Mouse (Mus musculus): ENCODE results near the gene Naa35. TPM values are rescaled to one million over a fixed set of nuclear protein-coding genes. Genes with fewer than 3 reads are reported as not detected.

Naa35 gene
- 128 and 136 TPM in 2 replicates for polyA plus RNA-seq (2016; fragmentation: Nextera tagmentation; extraction: Ambion mirVana)

DNA sequence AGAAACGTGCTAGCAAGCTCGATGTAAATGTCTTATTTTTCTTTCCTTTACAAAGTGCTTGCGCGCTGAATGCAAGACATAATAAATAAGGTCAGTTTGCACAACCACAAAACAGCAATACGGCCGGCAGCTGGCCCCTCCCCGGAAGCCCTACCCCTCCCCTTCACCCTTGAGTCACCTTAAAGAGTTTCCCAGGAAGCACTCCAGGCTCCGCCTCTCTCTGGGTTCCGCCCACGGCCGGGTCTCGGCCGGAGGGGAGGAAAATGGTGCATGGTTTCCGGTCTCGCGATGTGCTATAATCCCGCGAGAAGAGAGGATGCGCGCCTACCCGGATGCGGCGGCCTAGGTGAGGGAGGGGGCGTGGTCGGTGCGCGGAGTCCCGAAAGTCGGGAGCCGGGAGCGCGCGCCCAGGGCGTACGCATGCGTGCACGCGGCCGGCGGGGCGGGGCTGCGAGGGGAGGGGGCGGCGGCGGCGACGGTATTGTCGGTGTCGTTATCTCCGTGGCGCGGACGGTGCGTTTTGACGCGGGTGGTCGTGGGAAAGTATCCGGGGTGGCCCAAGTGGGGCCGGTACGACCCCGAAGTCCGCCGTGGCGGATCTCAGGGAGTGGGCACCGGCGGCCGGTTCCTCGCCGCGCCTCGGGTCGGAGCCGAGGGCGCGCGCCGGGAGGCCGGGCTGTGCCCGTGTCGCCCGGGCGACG lies at the start of gene Naa35, which contains the start of gene Agtpbp1:
Naa35 (plus strand) TSS at position 313 of the 701 bp plus-strand sequence.
Agtpbp1 (minus strand) TSS at position 281 of the 701 bp plus-strand sequence.
- WGBS = under 1% methylated on average over 81 of the region's 83 CpGs
- Histone ChIP-seq H3K36me3 (peaks cover 26% of the 10 kb centered on the region), H3K9ac (replicated peaks) (peak within 1 kb of the TSS; percentile 88), H3K4me2 (replicated peaks) (peak within 1 kb of the TSS; percentile 80), H3K4me3 (peak within 1 kb of the TSS; percentile 85), H3K4me1 (peaks cover 28% of the 10 kb centered on the region), H3K27ac (replicated peaks) (peak within 1 kb of the TSS; percentile 74), H3K27me3 (no peaks in the 10 kb centered on the region), H3K9me3 (no peaks in the 10 kb centered on the region)
- ATAC-seq (ENCODE audit: low FRiP score, low read depth) = peak; percentile 98

- Histone ChIP-seq H3K9ac (replicated peaks) (no peak overlapping the region), H3K36me3 (0 out of 2 replicates have a peak, but pooled peaks cover 4% of the 10 kb centered on the region), H3K4me1 (no peaks in the 10 kb centered on the region), H3K4me3 (no peak overlapping the region), H3K27me3 (no peaks in the 10 kb centered on the region), H3K4me2 (replicated peaks) (no peak overlapping the region), H3K9me3 (no peaks in the 10 kb centered on the region), H3K27ac (replicated peaks) (no peak overlapping the region)
- WGBS = 88% methylated on average over 6 of the region's 6 CpGs
- ATAC-seq (ENCODE audit: low FRiP score, low read depth) = no peak
Measured at GRCm38 (mm10) chr13:59535746-59536145, 49.3 kb upstream of the Naa35 start.

GRCm38 (mm10) chr13:59536631-59537030 lies 48.4 kb upstream of the Naa35 start:
- H3K9me3 ChIP-seq = no peaks in the 10 kb centered on the region
- no peak overlapping the region for H3K9ac ChIP-seq (replicated peaks)
- no peak for ATAC-seq (ENCODE audit: low FRiP score, low read depth)
- no peak overlapping the region for H3K4me3 ChIP-seq
- no peaks in the 10 kb centered on the region for H3K27me3 ChIP-seq
- no peak overlapping the region for H3K27ac ChIP-seq (replicated peaks)
- no peak overlapping the region for H3K4me2 ChIP-seq (replicated peaks)
- whole genome bisulfite sequencing = 80% methylated on average over 2 of the region's 2 CpGs
- H3K36me3 ChIP-seq = 0 out of 2 replicates have a peak, but pooled peaks cover 4% of the 10 kb centered on the region
- H3K4me1 ChIP-seq = no peaks in the 10 kb centered on the region

GRCm38 (mm10) chr13:59538661-59539060 lies 46.4 kb upstream of the Naa35 start:
- ATAC-seq (ENCODE audit: low FRiP score, low read depth) = no peak
- WGBS = 95% methylated on average over 5 of the region's 5 CpGs

GRCm38 (mm10) chr13:59540030-59540429 lies 45.0 kb upstream of the Naa35 start:
- H3K36me3 ChIP-seq = no peaks in the 10 kb centered on the region
- no peak overlapping the region for H3K4me3 ChIP-seq
- no peaks in the 10 kb centered on the region for H3K4me1 ChIP-seq
- no peak overlapping the region for H3K27ac ChIP-seq (replicated peaks)
- no peak overlapping the region for H3K9ac ChIP-seq (replicated peaks)
- ATAC-seq (ENCODE audit: low FRiP score, low read depth) = no peak
- H3K9me3 ChIP-seq = no peaks in the 10 kb centered on the region
- H3K4me2 ChIP-seq (replicated peaks) = no peak overlapping the region
- H3K27me3 ChIP-seq = no peaks in the 10 kb centered on the region
- WGBS = 82% methylated on average over 5 of the region's 5 CpGs

More at GRCm38 (mm10) chr13:59538661-59539060, 46.4 kb upstream of the Naa35 start:
- no peaks in the 10 kb centered on the region for H3K27me3 ChIP-seq
- H3K9ac ChIP-seq (replicated peaks) = no peak overlapping the region
- no peaks in the 10 kb centered on the region for H3K36me3 ChIP-seq
- H3K4me3 ChIP-seq = no peak overlapping the region
- H3K4me2 ChIP-seq (replicated peaks) = no peak overlapping the region
- no peaks in the 10 kb centered on the region for H3K9me3 ChIP-seq
- no peaks in the 10 kb centered on the region for H3K4me1 ChIP-seq
- H3K27ac ChIP-seq (replicated peaks) = no peak overlapping the region

- Histone ChIP-seq H3K4me2 (replicated peaks) (no peak overlapping the region), H3K27ac (replicated peaks) (no peak overlapping the region), H3K9ac (replicated peaks) (no peak overlapping the region), H3K4me3 (no peak overlapping the region), H3K27me3 (no peaks in the 10 kb centered on the region), H3K9me3 (no peaks in the 10 kb centered on the region), H3K4me1 (no peaks in the 10 kb centered on the region), H3K36me3 (no peaks in the 10 kb centered on the region)
- 93% methylated on average over 10 of the region's 10 CpGs for WGBS
- no peak for ATAC-seq (ENCODE audit: low FRiP score, low read depth)
Measured at GRCm38 (mm10) chr13:59542411-59542810, 42.6 kb upstream of the Naa35 start.

- Histone ChIP-seq H3K4me3 (no peak overlapping the region), H3K9me3 (no peaks in the 10 kb centered on the region), H3K4me2 (replicated peaks) (no peak overlapping the region), H3K4me1 (no peaks in the 10 kb centered on the region), H3K9ac (replicated peaks) (no peak overlapping the region), H3K27me3 (no peaks in the 10 kb centered on the region), H3K27ac (replicated peaks) (no peak overlapping the region), H3K36me3 (no peaks in the 10 kb centered on the region)
- ATAC-seq (ENCODE audit: low FRiP score, low read depth) = no peak
- 78% methylated on average over 2 of the region's 2 CpGs for WGBS
Measured at GRCm38 (mm10) chr13:59547091-59547490, 38.0 kb upstream of the Naa35 start.

DNA sequence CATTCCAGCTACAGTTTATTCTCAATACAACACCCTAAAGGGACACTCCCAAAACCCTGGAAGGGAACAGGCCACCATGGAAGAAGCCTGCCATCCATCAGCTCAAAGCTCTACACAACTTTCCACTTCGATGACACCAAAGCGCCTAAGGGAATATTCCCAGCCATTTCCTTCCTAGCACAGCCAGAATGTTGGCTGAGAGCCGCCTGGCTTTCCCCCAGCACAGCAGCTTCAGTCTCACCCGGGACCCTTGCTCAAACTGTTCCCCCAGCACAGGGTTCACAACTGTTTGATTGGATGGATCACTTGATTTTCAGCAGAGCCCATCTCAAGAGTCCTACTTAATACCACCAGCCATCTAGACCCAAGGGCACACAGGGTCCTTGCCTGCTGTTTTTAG lies 37.3 kb upstream of the Naa35 start:
- H3K4me1 ChIP-seq = no peaks in the 10 kb centered on the region
- no peak overlapping the region for H3K9ac ChIP-seq (replicated peaks)
- H3K27me3 ChIP-seq = no peaks in the 10 kb centered on the region
- no peak overlapping the region for H3K4me2 ChIP-seq (replicated peaks)
- H3K36me3 ChIP-seq = no peaks in the 10 kb centered on the region
- no peak overlapping the region for H3K27ac ChIP-seq (replicated peaks)
- 87% methylated on average over 4 of the region's 4 CpGs for WGBS
- ATAC-seq (ENCODE audit: low FRiP score, low read depth) = no peak
- no peaks in the 10 kb centered on the region for H3K9me3 ChIP-seq
- H3K4me3 ChIP-seq = no peak overlapping the region

DNA sequence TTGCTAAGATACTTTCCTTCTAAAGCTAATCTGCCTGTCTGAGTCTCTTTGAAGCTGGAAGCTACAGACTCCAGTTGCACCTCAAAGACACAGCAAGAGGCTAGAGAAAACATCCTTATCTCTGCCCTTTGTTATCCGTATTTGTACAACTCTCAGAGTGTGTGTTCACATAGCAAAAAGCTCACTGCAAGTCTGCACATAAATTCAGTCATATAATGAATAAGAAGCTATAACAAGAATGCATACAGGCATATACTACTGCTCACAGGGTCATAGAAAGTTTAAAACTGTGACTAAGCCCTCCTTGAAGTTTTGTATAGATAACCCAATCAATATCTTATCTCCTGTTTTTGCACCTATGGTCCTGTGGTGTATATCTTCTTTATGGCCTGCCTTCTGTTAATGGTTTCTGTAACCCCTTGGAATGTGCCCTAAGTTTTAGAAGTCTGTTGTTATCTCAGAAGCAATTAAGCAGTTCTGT lies 35.7 kb upstream of the Naa35 start:
- Histone ChIP-seq H3K9me3 (no peaks in the 10 kb centered on the region), H3K4me3 (no peak overlapping the region), H3K27ac (replicated peaks) (no peak overlapping the region), H3K4me1 (no peaks in the 10 kb centered on the region), H3K27me3 (no peaks in the 10 kb centered on the region), H3K36me3 (no peaks in the 10 kb centered on the region), H3K9ac (replicated peaks) (no peak overlapping the region), H3K4me2 (replicated peaks) (no peak overlapping the region)
- 61% methylated on average over 1 of the region's 1 CpGs for WGBS
- ATAC-seq (ENCODE audit: low FRiP score, low read depth) = no peak

- Histone ChIP-seq H3K4me1 (peaks cover 13% of the 10 kb centered on the region; the same call in 1 of the 2 replicates), H3K27me3 (peaks cover 5% of the 10 kb centered on the region), H3K9ac (replicated peaks) (no peak overlapping the region), H3K4me3 (no peak overlapping the region), H3K27ac (replicated peaks) (no peak overlapping the region), H3K36me3 (no peaks in the 10 kb centered on the region), H3K9me3 (no peaks in the 10 kb centered on the region), H3K4me2 (replicated peaks) (no peak overlapping the region)
- WGBS = 87% methylated on average over 5 of the region's 5 CpGs
- ATAC-seq (ENCODE audit: low FRiP score, low read depth) = no peak
Measured at GRCm38 (mm10) chr13:59552286-59552685, 32.8 kb upstream of the Naa35 start.

DNA sequence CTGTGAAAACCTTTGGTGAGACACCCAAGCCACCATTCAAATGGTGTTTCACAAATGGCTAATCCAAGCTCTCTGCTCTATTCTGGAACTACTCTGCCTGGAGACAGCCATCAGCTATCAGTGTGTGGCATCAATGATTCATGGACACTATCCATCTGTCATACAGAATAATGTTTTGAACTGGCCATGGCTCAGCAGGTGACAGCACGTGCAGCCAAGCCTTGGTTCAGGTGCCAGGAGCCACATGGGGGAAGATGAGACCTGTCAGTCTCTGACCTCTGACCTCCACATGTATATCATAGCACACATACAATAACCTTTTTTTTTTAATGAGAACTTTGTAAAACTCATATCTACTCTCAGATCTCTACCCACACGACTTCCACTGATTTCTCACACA lies 32.3 kb upstream of the Naa35 start:
- WGBS = 74% methylated on average over 2 of the region's 2 CpGs
- no peak overlapping the region for H3K9ac ChIP-seq (replicated peaks)
- H3K27me3 ChIP-seq = peaks cover 5% of the 10 kb centered on the region
- no peak overlapping the region for H3K4me3 ChIP-seq
- no peaks in the 10 kb centered on the region for H3K36me3 ChIP-seq
- H3K4me2 ChIP-seq (replicated peaks) = no peak overlapping the region
- H3K4me1 ChIP-seq = peaks cover 15% of the 10 kb centered on the region; the same call in 1 of the 2 replicates
- no peaks in the 10 kb centered on the region for H3K9me3 ChIP-seq
- H3K27ac ChIP-seq (replicated peaks) = no peak overlapping the region
- no peak for ATAC-seq (ENCODE audit: low FRiP score, low read depth)

DNA sequence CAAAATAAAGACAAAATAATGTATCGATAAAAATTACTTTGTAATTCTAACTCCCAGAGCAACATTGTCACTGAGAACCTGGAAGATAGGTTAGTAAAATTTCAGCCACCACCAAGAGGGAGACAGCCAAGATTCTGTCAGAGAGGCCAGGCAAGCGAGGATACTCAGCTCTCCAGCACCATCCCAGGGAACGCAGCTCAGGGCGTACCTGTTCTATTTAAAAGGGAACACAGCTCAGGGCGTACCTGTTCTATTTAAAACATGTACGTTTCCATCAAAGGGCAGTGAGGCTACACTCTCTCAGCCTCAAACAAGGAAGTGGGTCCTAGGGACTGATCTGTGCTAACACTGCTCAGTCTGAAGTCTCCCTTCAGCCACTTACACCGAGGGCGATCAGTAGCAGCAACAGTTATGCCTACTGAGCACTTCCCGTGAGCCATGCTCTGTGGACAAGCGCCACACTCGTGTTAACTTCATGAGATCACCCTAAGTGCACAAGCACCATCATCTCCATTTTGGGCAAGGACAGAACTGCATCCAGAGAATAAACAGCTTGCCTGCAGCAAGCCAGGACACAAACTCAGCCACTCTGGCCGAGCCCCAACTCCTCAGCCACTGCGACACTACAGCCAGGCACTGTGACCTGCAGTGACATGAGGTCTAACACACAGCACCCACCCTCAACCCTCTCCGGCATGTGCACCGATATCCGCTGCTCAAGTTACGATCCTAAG lies 30.1 kb upstream of the Naa35 start:
- peak overlapping the region; percentile 91; the same call in 1 of the 2 replicates for H3K4me2 ChIP-seq (replicated peaks)
- H3K27me3 ChIP-seq = peaks cover 11% of the 10 kb centered on the region
- H3K27ac ChIP-seq (replicated peaks) = no peak overlapping the region
- 0 out of 2 replicates have a peak overlapping the region, but pooled peaks have one; percentile 1 for H3K4me3 ChIP-seq
- no peak for ATAC-seq (ENCODE audit: low FRiP score, low read depth)
- peaks cover 15% of the 10 kb centered on the region; the same call in 1 of the 2 replicates for H3K4me1 ChIP-seq
- H3K9ac ChIP-seq (replicated peaks) = no peak overlapping the region
- 82% methylated on average over 17 of the region's 17 CpGs for WGBS
- no peaks in the 10 kb centered on the region for H3K9me3 ChIP-seq
- H3K36me3 ChIP-seq = no peaks in the 10 kb centered on the region
